Mouse (Mus musculus): ENCODE measurements around the gene Gm12248. TPM values are rescaled to one million over a fixed set of nuclear protein-coding genes. Genes with fewer than 3 reads are reported as not detected.
A peak's percentile ranks its signal among the peaks of the same experiment; 100 is the strongest.

Gm12248 gene
- total and polyA plus RNA-seq, 3 experiments: not detected

DNA sequence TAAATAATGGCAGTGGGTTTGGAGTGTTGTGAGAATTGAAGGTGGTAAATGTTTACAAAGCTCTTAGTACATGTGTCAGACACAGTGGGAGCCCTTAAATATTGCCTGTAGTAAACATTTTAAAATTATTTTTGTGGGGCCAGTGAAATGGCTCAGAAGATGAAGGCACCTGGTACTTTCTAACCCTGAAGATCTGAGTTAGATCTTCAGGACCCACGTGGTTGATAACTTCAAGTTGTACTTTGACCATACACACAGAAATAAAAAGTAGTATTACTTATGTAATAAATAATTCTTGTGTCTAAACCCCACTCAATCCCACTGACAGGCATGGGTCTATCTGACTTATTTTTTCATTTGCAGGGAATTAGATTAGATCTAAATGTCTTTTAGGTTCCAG lies 78.3 kb downstream of the Gm12248 start:
- no peak overlapping the region for H3K9ac ChIP-seq (ENCODE audit: insufficient read depth, low read depth)
- no peak overlapping the region for H3K27ac ChIP-seq (ENCODE audit: insufficient read depth, low read depth)
- dilution Hi-C loops (cut with MboI; ENCODE audit: extremely low pct_ligation_motif_present, extremely low pct_unique_long_range_greater_than_20kb, low sequenced_read_pairs): no loop called here
- peaks cover 26 to 77% of the 10 kb centered on the region in 2 experiments for H3K4me1 ChIP-seq (ENCODE audit: control insufficient read depth in 1 of 2, insufficient read depth in 2 of 2)
- H3K79me2 ChIP-seq (replicated peaks; ENCODE audit: control insufficient read depth, extremely low read depth, insufficient read depth, poor library complexity, severe bottlenecking): peaks cover 99% of the 10 kb centered on the region
- H3K4me2 ChIP-seq (ENCODE audit: insufficient read depth, low read depth, poor library complexity, severe bottlenecking): peak overlapping the region; percentile 54
- H3K9me3 ChIP-seq (replicated peaks; ENCODE audit: low read length): no peaks in the 10 kb centered on the region
- DNase-seq (ENCODE audit: extremely low read depth): no peak
- TF ChIP-seq JUN (IDR thresholded peaks at IDR 0.05; ENCODE audit: insufficient read depth, low read depth, low read length) (no peak), ELF1 (IDR thresholded peaks at IDR 0.05; ENCODE audit: low read depth, low read length) (no peak), MEF2A (IDR thresholded peaks at IDR 0.05; ENCODE audit: borderline replicate concordance, low read depth, low read length) (no peak), MYC (IDR thresholded peaks at IDR 0.05; ENCODE audit: low read depth, low read length) (0 out of 2 replicates have a peak, but pooled peaks have one; percentile 23), MAFK (IDR thresholded peaks at IDR 0.05; ENCODE audit: insufficient replicate concordance, low read length) (no peak), RAD21 (IDR thresholded peaks at IDR 0.05; ENCODE audit: low read depth, low read length) (no peak), POLR2AphosphoS2 (IDR thresholded peaks at IDR 0.05; ENCODE audit: low read depth, low read length) (no peak), TCF12 (IDR thresholded peaks at IDR 0.05; ENCODE audit: low read depth, low read length) (no peak), IRF4 (IDR thresholded peaks at IDR 0.05; ENCODE audit: low read depth, low read length) (no peak), NRF1 (IDR thresholded peaks at IDR 0.05; ENCODE audit: low read depth, low read length) (no peak), ZKSCAN1 (IDR thresholded peaks at IDR 0.05; ENCODE audit: borderline replicate concordance, low read depth, low read length) (no peak), MXI1 (IDR thresholded peaks at IDR 0.05; ENCODE audit: low read depth, low read length) (no peak), MAX (IDR thresholded peaks at IDR 0.05; ENCODE audit: low read length) (0 out of 2 replicates have a peak, but pooled peaks have one; percentile 24), ZNF384 (IDR thresholded peaks at IDR 0.05; ENCODE audit: low read depth, low read length) (no peak), CHD1 (IDR thresholded peaks at IDR 0.05; ENCODE audit: low read depth, low read length) (peak; percentile 39; the same call in 1 of the 2 replicates)
- no peaks in the 10 kb centered on the region for H3K27me3 ChIP-seq (replicated peaks)
- in situ Hi-C loops (cut with MboI; ENCODE audit: low pct_ligation_motif_present, low pct_unique_long_range_greater_than_20kb, low sequenced_read_pairs): no loop called here
- H3K4me3 ChIP-seq (replicated peaks in 1 of 3; ENCODE audit: low read depth in 2 of 3, low read length in 2 of 3, poor library complexity in 1 of 3): no peak overlapping the region
- H3K36me3 ChIP-seq (replicated peaks in 1 of 2; ENCODE audit: control insufficient read depth in 1 of 2, insufficient read depth in 1 of 2, low read length in 1 of 2): peaks cover 0 to 39% of the 10 kb centered on the region in 2 experiments

Other genes starting within 250 kb of the Gm12248 start
- gene Larp1, start 84.1 kb downstream of the Gm12248 start, total RNA-seq (2012; rRNA removed): 94.1 and 106 TPM in 2 replicates
- gene Larp1, start 84.1 kb downstream of the Gm12248 start, total RNA-seq (2014; rRNA removed): 33.4 and 38.2 TPM in 2 replicates
- 222 and 284 TPM in 2 replicates for gene Larp1, start 84.1 kb downstream of the Gm12248 start, polyA plus RNA-seq (2012; ENCODE audit: insufficient read length, low read depth)
- 90.2 and 93.8 TPM in 2 replicates for gene Cnot8, start 11.0 kb upstream of the Gm12248 start, total RNA-seq (2012; rRNA removed)
- 127 and 134 TPM in 2 replicates for gene Cnot8, start 11.0 kb upstream of the Gm12248 start, total RNA-seq (2014; rRNA removed)
- 91.9 and 102 TPM in 2 replicates for gene Cnot8, start 11.0 kb upstream of the Gm12248 start, polyA plus RNA-seq (2012; ENCODE audit: insufficient read length, low read depth)
- 88.6 and 101 TPM in 2 replicates for gene Gemin5, start 75.4 kb upstream of the Gm12248 start, total RNA-seq (2012; rRNA removed)
- 63.7 and 66.7 TPM in 2 replicates for gene Gemin5, start 75.4 kb upstream of the Gm12248 start, total RNA-seq (2014; rRNA removed)
- gene Gemin5, start 75.4 kb upstream of the Gm12248 start, polyA plus RNA-seq (2012; ENCODE audit: insufficient read length, low read depth): 81.7 and 89.6 TPM in 2 replicates
- gene Mrpl22, start 78.5 kb upstream of the Gm12248 start, total RNA-seq (2012; rRNA removed): 89.1 and 112 TPM in 2 replicates
- gene Mrpl22, start 78.5 kb upstream of the Gm12248 start, total RNA-seq (2014; rRNA removed): 115 and 124 TPM in 2 replicates
- 110 and 133 TPM in 2 replicates for gene Mrpl22, start 78.5 kb upstream of the Gm12248 start, polyA plus RNA-seq (2012; ENCODE audit: insufficient read length, low read depth)
- gene Igtp, start 106.4 kb upstream of the Gm12248 start, total RNA-seq (2012; rRNA removed): 115 and 143 TPM in 2 replicates
- gene Igtp, start 106.4 kb upstream of the Gm12248 start, total RNA-seq (2014; rRNA removed): 107 and 108 TPM in 2 replicates
- 66.1 and 70.3 TPM in 2 replicates for gene Igtp, start 106.4 kb upstream of the Gm12248 start, polyA plus RNA-seq (2012; ENCODE audit: insufficient read length, low read depth)
- 4.3 and 4.7 TPM in 2 replicates for gene Irgm2, start 106.5 kb upstream of the Gm12248 start, total RNA-seq (2012; rRNA removed)
- 3.8 and 4.3 TPM in 2 replicates for gene Irgm2, start 106.5 kb upstream of the Gm12248 start, total RNA-seq (2014; rRNA removed)
- gene Irgm2, start 106.5 kb upstream of the Gm12248 start, polyA plus RNA-seq (2012; ENCODE audit: insufficient read length, low read depth): 4.7 and 5.2 TPM in 2 replicates
- gene 4930438A08Rik, start 181.7 kb upstream of the Gm12248 start, total RNA-seq (2012; rRNA removed): not detected in 2 replicates
- not detected in 2 replicates for gene 4930438A08Rik, start 181.7 kb upstream of the Gm12248 start, total RNA-seq (2014; rRNA removed)
- gene 4930438A08Rik, start 181.7 kb upstream of the Gm12248 start, polyA plus RNA-seq (2012; ENCODE audit: insufficient read length, low read depth): not detected in 2 replicates
- gene Zfp692, start 213.9 kb upstream of the Gm12248 start, total RNA-seq (2012; rRNA removed): 14.7 and 18.7 TPM in 2 replicates
- gene Zfp692, start 213.9 kb upstream of the Gm12248 start, total RNA-seq (2014; rRNA removed): 13.1 and 14.2 TPM in 2 replicates
- gene Zfp692, start 213.9 kb upstream of the Gm12248 start, polyA plus RNA-seq (2012; ENCODE audit: insufficient read length, low read depth): 17.6 and 17.7 TPM in 2 replicates
- gene Zfp672, start 237.2 kb upstream of the Gm12248 start, total RNA-seq (2012; rRNA removed): 34.9 and 43.7 TPM in 2 replicates
- 38.8 and 40.5 TPM in 2 replicates for gene Zfp672, start 237.2 kb upstream of the Gm12248 start, total RNA-seq (2014; rRNA removed)
- 27.4 and 31.2 TPM in 2 replicates for gene Zfp672, start 237.2 kb upstream of the Gm12248 start, polyA plus RNA-seq (2012; ENCODE audit: insufficient read length, low read depth)
- gene Sh3bp5l, start 237.6 kb upstream of the Gm12248 start, total RNA-seq (2012; rRNA removed): 26.1 and 27.7 TPM in 2 replicates
- 18.1 and 18.6 TPM in 2 replicates for gene Sh3bp5l, start 237.6 kb upstream of the Gm12248 start, total RNA-seq (2014; rRNA removed)
- gene Sh3bp5l, start 237.6 kb upstream of the Gm12248 start, polyA plus RNA-seq (2012; ENCODE audit: insufficient read length, low read depth): 22.2 and 22.8 TPM in 2 replicates

All from CH12.LX (cell line).